Mouse (Mus musculus) bone marrow, adult 2 months (tissue): ENCODE data around the gene Sphk1.

Source experiments
- CTCF ChIP-seq: fragments of 200-500 bp; IDR thresholded peaks from 2 replicates; pipeline ENCODE4 v1.5.1; 2011; ENCODE audit warnings: low read length, control low read depth; ENCODE audit not compliant: control insufficient read depth, insufficient read depth
- POLR2A ChIP-seq: fragments of 200-500 bp; IDR thresholded peaks from 2 replicates; pipeline ENCODE4 v1.6.1; 2011; ENCODE audit warnings: low read depth, mild to moderate bottlenecking, control low read depth, low read length, borderline replicate concordance; ENCODE audit not compliant: control insufficient read depth

DNA sequence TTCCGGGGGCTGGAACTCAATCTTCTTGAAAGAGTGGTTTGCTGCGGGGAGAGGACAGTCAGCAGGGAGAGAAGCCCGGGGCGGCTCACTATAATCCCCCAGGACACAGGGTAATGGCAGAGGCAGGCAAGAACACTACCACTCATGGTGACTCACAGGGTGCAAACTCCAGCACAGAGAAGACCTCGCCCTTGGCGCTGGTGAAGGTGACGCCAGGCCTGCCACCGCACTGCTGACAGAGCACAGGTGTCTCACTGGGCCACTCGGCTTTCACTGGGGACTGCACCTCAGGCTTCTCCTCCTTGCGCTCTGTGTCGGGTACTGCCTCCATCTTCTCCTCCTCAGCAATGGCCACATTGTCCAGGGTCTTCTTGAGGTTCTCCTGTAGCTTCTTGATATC lies 10.5 kb downstream of the Sphk1 start:
- TF ChIP-seq CTCF (no peak), POLR2A (no peak)
